Mouse (Mus musculus) heart, postnatal 0 days (tissue): ENCODE measurements around the gene Dcdc2a.

Experiments used
- CTCF ChIP-seq: IDR thresholded peaks from 2 replicates; pipeline ENCODE4 v1.5.1; 2016; ENCODE audit warnings: antibody characterized with exemption, control low read depth, low read depth
- EP300 ChIP-seq: IDR thresholded peaks from 2 replicates; pipeline ENCODE4 v1.6.1; 2016; ENCODE audit warnings: antibody characterized with exemption, low read depth

DNA sequence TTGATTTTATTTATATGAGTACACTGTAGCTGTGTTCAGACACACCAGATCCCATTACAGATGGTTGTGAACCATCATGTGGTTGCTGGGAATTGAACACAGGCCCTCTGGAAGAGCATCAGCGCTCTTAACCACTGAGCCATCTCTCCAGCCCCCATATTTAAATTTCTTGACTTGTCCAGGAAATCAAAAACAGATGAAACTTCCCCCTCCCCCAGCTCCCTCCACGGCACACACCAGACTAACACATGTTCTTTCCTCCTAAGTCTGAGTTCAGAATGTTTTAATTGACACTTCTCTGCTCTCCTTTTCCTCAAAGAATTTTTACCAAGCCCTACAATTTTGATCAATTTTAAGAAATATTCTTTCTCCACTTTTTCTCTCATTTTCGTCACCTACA lies 113.1 kb downstream of the Dcdc2a start:
- no peak for TF ChIP-seq EP300
- no peak for TF ChIP-seq CTCF
